Mouse (Mus musculus): ENCODE results near the gene Cend1. TPM values are rescaled to one million over a fixed set of nuclear protein-coding genes. Genes with fewer than 3 reads are reported as not detected.

Gene Cend1
- polyA plus RNA-seq, 1 experiment = 231 TPM

DNA sequence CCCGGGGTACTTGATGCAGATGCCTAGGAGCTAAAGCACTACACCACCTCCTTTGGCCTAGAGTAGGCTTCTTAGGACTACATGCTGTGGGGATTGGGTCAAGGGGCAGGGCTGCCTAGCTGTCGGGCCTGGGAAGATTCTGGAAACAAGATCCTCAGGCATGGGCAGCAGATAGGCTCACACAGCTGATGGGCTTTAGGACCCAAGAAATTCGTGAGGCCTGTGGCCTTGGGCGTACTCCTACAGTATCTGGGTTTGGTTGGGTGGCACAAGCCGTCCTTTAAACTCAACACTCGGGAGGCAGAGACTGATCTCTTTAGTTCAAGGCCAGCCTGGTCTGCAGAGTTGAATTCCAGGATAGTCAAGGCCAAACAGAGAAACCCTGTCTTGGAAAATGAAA lies 42.9 kb upstream of the Cend1 start:
- TF ChIP-seq POLR2A (IDR thresholded peaks at IDR 0.05; ENCODE audit: extremely low read depth, insufficient read depth, low read length) (no peak), CTCF (IDR thresholded peaks at IDR 0.05; ENCODE audit: extremely low read depth, insufficient read depth, low read length) (no peak)
- H3K4me3 ChIP-seq (ENCODE audit: insufficient read depth, low read length) = no peak overlapping the region
- H3K4me1 ChIP-seq (ENCODE audit: control insufficient read depth, insufficient read depth, low read length) = peaks cover 12% of the 10 kb centered on the region
- H3K27ac ChIP-seq (ENCODE audit: insufficient read depth, low read length) = no peak overlapping the region

DNA sequence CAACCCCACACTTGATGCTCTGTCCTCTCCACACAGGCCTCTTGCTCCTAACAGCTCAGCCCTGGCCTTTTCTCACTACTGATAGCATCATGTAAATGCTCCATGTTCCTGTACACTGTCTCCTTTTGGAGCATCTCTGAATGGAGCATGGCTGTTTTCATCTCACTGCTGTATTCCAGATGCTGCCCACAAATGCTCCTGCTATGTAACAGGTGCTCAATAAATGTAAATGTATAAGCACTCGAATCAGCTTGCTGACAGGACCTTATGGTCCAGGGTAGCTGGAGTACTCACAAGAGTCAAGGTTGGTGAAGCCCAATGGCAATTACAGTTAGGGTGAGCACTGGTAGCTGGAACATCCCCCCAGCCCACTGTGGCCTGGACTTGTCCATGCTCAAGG lies 41.9 kb upstream of the Cend1 start:
- Histone ChIP-seq H3K27ac (ENCODE audit: insufficient read depth, low read length) (no peak overlapping the region), H3K4me3 (ENCODE audit: insufficient read depth, low read length) (no peak overlapping the region), H3K4me1 (ENCODE audit: control insufficient read depth, insufficient read depth, low read length) (peaks cover 12% of the 10 kb centered on the region)
- TF ChIP-seq POLR2A (IDR thresholded peaks at IDR 0.05; ENCODE audit: extremely low read depth, insufficient read depth, low read length) = no peak
- no peak for TF ChIP-seq CTCF (IDR thresholded peaks at IDR 0.05; ENCODE audit: extremely low read depth, insufficient read depth, low read length)

DNA sequence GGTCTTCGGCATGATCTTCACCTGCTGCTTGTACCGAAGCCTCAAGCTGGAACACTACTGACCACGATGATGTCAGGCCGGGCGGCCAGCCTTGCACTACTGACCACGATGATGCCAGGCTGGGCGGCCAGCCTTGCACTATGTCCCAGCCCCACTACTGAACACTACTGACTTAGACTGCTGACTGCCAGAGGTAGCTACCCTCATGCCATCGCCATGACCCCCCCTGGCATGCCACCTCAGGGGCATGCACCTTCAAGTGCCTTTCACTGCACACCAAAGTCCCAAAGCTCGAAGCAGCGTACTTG lies 41.3 kb upstream of the Cend1 start:
- Histone ChIP-seq H3K4me1 (ENCODE audit: control insufficient read depth, insufficient read depth, low read length) (peaks cover 12% of the 10 kb centered on the region), H3K4me3 (ENCODE audit: insufficient read depth, low read length) (no peak overlapping the region), H3K27ac (ENCODE audit: insufficient read depth, low read length) (no peak overlapping the region)
- TF ChIP-seq CTCF (IDR thresholded peaks at IDR 0.05; ENCODE audit: extremely low read depth, insufficient read depth, low read length) (no peak), POLR2A (IDR thresholded peaks at IDR 0.05; ENCODE audit: extremely low read depth, insufficient read depth, low read length) (no peak)

DNA sequence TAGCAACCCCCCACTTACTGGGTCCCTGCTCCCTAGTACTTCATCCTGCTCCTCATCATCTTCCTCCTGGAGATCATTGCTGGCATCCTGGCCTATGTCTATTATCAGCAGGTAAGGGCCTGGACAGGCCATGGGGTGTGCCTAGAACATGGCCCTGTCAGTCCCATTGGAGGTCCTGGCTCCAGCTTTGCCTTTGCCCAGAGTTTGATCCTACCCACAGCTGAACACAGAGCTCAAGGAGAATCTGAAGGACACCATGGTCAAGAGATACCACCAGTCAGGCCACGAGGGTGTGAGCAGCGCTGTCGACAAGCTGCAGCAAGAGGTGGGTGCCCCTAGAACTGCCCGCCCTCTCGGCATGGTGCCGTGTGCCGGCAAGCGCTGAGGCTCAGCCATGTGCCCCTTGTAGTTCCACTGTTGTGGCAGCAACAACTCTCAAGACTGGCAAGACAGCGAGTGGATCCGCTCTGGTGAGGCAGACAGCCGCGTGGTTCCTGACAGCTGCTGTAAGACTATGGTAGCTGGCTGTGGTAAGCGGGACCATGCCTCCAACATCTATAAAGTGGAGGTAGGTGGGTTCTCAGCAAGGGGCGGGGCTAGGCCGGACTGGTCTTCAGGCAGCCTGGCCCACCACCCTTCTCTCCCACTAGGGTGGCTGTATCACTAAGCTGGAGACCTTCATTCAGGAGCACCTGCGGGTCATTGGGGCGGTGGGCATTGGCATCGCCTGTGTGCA lies 40.8 kb upstream of the Cend1 start:
- H3K4me3 ChIP-seq (ENCODE audit: insufficient read depth, low read length) = no peak overlapping the region
- TF ChIP-seq POLR2A (IDR thresholded peaks at IDR 0.05; ENCODE audit: extremely low read depth, insufficient read depth, low read length) = no peak
- no peak for TF ChIP-seq CTCF (IDR thresholded peaks at IDR 0.05; ENCODE audit: extremely low read depth, insufficient read depth, low read length)
- peaks cover 12% of the 10 kb centered on the region for H3K4me1 ChIP-seq (ENCODE audit: control insufficient read depth, insufficient read depth, low read length)
- H3K27ac ChIP-seq (ENCODE audit: insufficient read depth, low read length) = no peak overlapping the region

DNA sequence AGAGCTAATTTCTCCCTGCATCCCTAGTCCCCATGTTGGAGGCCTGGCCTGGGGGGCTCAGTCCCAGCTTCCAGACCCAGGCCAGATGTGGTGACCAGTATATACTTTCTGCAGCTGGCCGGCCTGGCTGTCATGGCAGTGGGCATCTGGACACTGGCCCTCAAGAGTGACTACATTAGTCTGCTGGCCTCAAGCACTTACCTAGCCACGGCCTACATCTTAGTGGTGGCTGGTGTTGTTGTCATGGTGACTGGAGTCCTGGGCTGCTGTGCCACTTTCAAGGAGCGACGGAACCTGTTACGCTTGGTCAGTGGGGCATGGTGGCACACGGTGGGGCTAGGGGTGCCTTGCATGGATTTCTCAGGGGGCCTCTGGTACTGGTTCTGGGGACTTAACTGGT lies 40.1 kb upstream of the Cend1 start:
- TF ChIP-seq POLR2A (IDR thresholded peaks at IDR 0.05; ENCODE audit: extremely low read depth, insufficient read depth, low read length) (no peak), CTCF (IDR thresholded peaks at IDR 0.05; ENCODE audit: extremely low read depth, insufficient read depth, low read length) (no peak)
- Histone ChIP-seq H3K4me3 (ENCODE audit: insufficient read depth, low read length) (peak overlapping the region; percentile 62; the same call in 1 of the 2 replicates), H3K4me1 (ENCODE audit: control insufficient read depth, insufficient read depth, low read length) (peaks cover 12% of the 10 kb centered on the region), H3K27ac (ENCODE audit: insufficient read depth, low read length) (no peak overlapping the region)

DNA sequence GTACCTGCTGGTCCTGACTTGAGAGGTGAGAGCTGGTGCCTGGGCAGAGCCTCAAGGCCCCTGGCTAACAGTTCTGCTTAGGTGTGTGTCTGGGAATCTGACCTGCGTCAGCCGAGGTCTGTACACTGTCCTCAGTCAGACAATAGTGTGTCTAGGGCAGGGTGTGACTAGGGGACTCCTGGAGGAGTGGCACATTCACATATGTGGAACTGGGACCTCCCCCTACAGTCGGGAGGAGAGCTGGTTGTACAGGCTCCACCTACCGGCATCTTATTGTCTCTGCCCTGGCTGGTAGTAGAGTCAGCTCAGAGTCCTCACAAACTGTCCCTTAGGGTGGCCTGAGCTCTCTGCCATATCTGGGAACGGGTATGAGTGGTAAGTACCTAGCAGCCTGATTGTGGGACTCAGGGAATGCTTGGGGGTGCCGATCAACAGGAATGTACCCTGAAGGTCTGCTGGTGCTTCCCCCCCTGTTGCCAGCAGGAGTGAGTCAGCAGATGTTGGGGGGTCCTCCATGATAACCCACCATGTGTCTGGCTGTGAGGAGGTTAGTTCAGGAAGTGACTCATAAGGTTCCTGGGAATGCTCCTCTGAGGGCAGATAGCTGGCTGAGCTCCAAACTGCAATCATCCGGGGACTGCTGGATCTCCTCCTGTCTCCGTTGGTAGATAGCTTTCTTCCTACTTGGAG lies 39.4 kb upstream of the Cend1 start:
- TF ChIP-seq CTCF (IDR thresholded peaks at IDR 0.05; ENCODE audit: extremely low read depth, insufficient read depth, low read length) = peak; percentile 44
- no peak for TF ChIP-seq POLR2A (IDR thresholded peaks at IDR 0.05; ENCODE audit: extremely low read depth, insufficient read depth, low read length)
- Histone ChIP-seq H3K27ac (ENCODE audit: insufficient read depth, low read length) (peak overlapping the region; percentile 22; the same call in 1 of the 2 replicates), H3K4me1 (ENCODE audit: control insufficient read depth, insufficient read depth, low read length) (peaks cover 8% of the 10 kb centered on the region), H3K4me3 (ENCODE audit: insufficient read depth, low read length) (peak overlapping the region; percentile 62)

DNA sequence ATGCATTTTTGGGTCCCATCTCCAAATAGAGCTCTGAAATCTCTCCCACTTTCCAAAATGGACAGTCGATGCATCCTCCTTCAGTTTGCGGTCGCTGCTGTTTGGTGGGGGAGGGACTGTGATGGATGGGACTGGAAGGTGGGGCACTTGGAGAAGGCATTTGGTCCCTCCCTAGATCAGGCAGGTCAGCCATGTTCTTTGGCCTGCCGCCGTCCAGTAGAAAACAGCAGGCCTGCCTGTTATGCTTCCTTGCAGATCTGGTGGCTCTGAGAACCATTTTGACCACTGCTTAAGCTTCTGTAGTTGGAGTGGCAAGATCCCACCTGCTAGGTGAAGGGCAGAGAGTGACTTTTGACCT lies 38.9 kb upstream of the Cend1 start:
- H3K4me1 ChIP-seq (ENCODE audit: control insufficient read depth, insufficient read depth, low read length) = peaks cover 7% of the 10 kb centered on the region
- TF ChIP-seq CTCF (IDR thresholded peaks at IDR 0.05; ENCODE audit: extremely low read depth, insufficient read depth, low read length) (no peak), POLR2A (IDR thresholded peaks at IDR 0.05; ENCODE audit: extremely low read depth, insufficient read depth, low read length) (no peak)
- H3K4me3 ChIP-seq (ENCODE audit: insufficient read depth, low read length) = peak overlapping the region; percentile 62
- H3K27ac ChIP-seq (ENCODE audit: insufficient read depth, low read length) = peak overlapping the region; percentile 71

DNA sequence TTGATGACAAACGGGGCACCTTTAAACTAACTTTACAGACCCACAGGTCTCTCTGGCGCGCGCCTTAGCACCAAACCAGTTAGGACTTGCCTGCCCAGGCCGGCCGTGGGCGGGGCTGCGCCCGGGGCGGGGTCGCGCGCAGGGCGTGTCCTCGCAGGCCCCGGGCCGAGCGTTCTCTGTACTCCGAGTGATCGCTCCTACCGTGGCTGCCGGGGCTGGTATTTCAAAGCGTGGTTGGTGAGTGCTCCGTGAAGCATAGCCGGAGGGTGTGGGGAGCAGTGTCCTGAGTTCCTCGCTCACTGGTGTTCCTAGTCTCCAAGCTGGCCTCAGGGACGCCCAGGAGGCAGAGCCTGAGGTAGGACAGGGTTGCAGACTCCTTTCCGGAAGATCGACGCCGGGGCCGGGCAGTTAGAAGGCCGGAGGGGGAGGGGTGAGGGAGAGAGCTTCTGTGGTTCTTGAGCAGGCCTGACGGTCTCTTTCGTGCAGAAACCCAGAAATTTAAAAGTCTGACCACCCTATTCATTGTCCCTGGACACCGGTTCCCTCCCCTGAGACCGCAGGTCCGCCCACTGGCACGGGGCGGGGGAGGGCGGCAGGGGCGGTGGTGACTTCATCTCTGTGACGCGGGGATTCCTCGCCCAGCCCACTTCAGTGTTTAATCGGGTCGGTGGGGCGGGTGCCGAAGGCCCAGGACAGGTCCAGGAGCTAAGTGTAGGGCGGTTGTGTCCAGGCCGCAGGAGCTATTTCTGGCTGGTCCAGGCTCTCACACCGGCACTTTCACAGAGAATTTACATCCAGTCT lies 38.1 kb upstream of the Cend1 start, which contains the start of gene Cd151:
Gene Cd151 (plus strand): TSS at position 163 of the 801 bp plus-strand sequence.
- peak within 1 kb of the TSS; percentile 62 for H3K4me3 ChIP-seq (ENCODE audit: insufficient read depth, low read length)
- peak; percentile 36; the same call in 1 of the 2 replicates for TF ChIP-seq POLR2A (IDR thresholded peaks at IDR 0.05; ENCODE audit: extremely low read depth, insufficient read depth, low read length)
- TF ChIP-seq CTCF (IDR thresholded peaks at IDR 0.05; ENCODE audit: extremely low read depth, insufficient read depth, low read length) = no peak
- peaks cover 7% of the 10 kb centered on the region for H3K4me1 ChIP-seq (ENCODE audit: control insufficient read depth, insufficient read depth, low read length)
- H3K27ac ChIP-seq (ENCODE audit: insufficient read depth, low read length) = peak within 1 kb of the TSS; percentile 71

DNA sequence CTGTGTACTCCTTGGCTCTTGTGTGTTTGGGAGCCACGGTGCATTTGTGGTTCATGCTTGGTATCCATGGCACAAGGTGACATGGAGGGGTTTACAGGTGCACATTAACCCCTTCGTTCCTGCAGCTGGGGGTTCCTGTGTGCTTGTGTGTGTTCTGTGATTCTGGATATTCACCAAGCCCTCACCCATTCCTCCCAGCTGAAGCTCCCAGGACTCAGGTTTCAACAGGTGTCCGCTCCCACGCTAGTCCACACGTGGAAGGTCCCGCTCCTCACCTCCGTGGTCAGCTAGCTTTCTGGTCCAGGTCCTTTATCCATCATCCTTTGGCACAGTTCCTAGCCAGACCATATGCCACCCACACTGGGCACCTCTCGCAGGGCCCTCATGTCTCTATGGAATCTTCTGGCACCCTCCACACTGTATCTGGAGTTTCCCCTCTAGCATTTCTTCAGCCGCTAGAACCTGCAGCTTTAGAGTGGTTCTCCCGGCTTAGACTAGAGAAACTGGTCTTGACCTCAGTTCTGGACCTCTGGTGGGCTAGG lies 37.4 kb upstream of the Cend1 start:
- Histone ChIP-seq H3K27ac (ENCODE audit: insufficient read depth, low read length) (no peak overlapping the region), H3K4me1 (ENCODE audit: control insufficient read depth, insufficient read depth, low read length) (peaks cover 7% of the 10 kb centered on the region)

More for the DNA sequence above, 37.4 kb upstream of the Cend1 start:
- H3K4me3 ChIP-seq (ENCODE audit: insufficient read depth, low read length) = peak overlapping the region; percentile 62; the same call in 1 of the 2 replicates
- no peak for TF ChIP-seq POLR2A (IDR thresholded peaks at IDR 0.05; ENCODE audit: extremely low read depth, insufficient read depth, low read length)
- no peak for TF ChIP-seq CTCF (IDR thresholded peaks at IDR 0.05; ENCODE audit: extremely low read depth, insufficient read depth, low read length)

All from cortical plate, adult 2 months (tissue).